Mouse (Mus musculus) forebrain, embryonic 12.5 days (tissue): ENCODE results near the gene Xrcc4. TPM values are rescaled to one million over a fixed set of nuclear protein-coding genes. Genes with fewer than 3 reads are reported as not detected.
A peak's percentile ranks its signal among the peaks of the same experiment; 100 is the strongest.
"Not testable (repeated sequence)": the region's sequence is repeated elsewhere in the genome, so short reads cannot be mapped to it uniquely, and the experiment has no call there.

Source experiments
- ATAC-seq: fragments of 200-750 bp; cut with Nextera tagmentation; 2 replicates; pipeline ENCODE4 v1.8.0; 2017; ENCODE audit warnings: moderate TSS enrichment; ENCODE audit not compliant: low FRiP score
- H3K27ac ChIP-seq: fragments of 300-500 bp; sonication (generic); 2 replicates; pipeline ENCODE4 v1.5.1; 2016; ENCODE audit warnings: mild to moderate bottlenecking
- H3K27me3 ChIP-seq: fragments of 300-500 bp; sonication (generic); 2 replicates; pipeline ENCODE4 v1.6.1; 2016; ENCODE audit warnings: mild to moderate bottlenecking
- H3K36me3 ChIP-seq: fragments of 300-500 bp; sonication (generic); replicated peaks from 2 replicates; pipeline ENCODE4 v1.6.1; 2016; ENCODE audit warnings: mild to moderate bottlenecking
- H3K4me1 ChIP-seq: fragments of 300-500 bp; sonication (generic); 2 replicates; pipeline ENCODE4 v1.6.1; 2016
- H3K4me2 ChIP-seq: fragments of 300-500 bp; sonication (generic); 2 replicates; pipeline ENCODE4 v1.6.1; 2016; ENCODE audit warnings: mild to moderate bottlenecking, moderate library complexity
- H3K4me3 ChIP-seq: fragments of 300-500 bp; sonication (generic); replicated peaks from 2 replicates; pipeline ENCODE4 v1.5.1; 2016; ENCODE audit warnings: mild to moderate bottlenecking
- H3K9ac ChIP-seq: fragments of 300-500 bp; sonication (generic); 2 replicates; pipeline ENCODE4 v1.6.1; 2016; ENCODE audit warnings: mild to moderate bottlenecking
- H3K9me3 ChIP-seq: fragments of 300-500 bp; sonication (generic); 2 replicates; pipeline ENCODE4 v1.6.1; 2016
- WGBS: fragments of 180-500 bp; shearing (Covaris S2); methylation state at CpG from one replicate; pipeline ENCODE4 v1.1.7; 2016; 5-methylcytosine and 5-hydroxymethylcytosine counted together
- polyA plus RNA-seq: library from polyadenylated mRNA; unstranded; fragments of >200 nt; fragmentation: Nextera tagmentation; extraction: Ambion mirVana; gene quantifications from 2 replicates; pipeline ENCODE4 v1.2.1, GENCODE M21; 2016

The Xrcc4 gene
- polyA plus RNA-seq, 1 experiment from 2014 or later, result 12.6 TPM

DNA sequence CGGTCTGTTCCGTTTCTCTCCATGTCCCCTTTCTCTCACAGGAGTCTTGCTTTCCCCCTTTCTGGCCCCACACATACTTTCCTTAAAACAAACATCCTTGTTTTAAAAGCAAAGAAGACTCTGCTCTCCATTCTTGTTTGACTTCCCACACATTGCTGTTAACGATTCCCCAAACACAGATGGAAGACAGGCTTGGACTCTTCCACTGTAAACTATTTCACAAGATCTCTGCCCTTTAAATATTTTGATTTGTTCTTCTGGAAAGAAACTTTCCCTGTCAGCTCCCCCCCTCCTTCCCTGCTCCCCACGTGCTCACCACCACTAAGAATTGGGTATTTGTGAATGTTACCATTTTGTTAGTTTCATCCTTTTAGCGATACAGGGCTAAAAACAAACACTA lies 297.9 kb downstream of the Xrcc4 start:
- Histone ChIP-seq H3K27me3 (no peaks in the 10 kb centered on the region), H3K36me3 (no peaks in the 10 kb centered on the region), H3K9me3 (no peaks in the 10 kb centered on the region), H3K4me1 (no peaks in the 10 kb centered on the region; the same call in none of the 2 replicates), H3K27ac (no peak overlapping the region), H3K4me2 (no peak overlapping the region), H3K9ac (no peak overlapping the region), H3K4me3 (no peak overlapping the region)
- WGBS, result 63% methylated on average over 5 of the region's 5 CpGs
- ATAC-seq, result no peak

- Histone ChIP-seq H3K4me2 (no peak overlapping the region), H3K9me3 (no peaks in the 10 kb centered on the region), H3K36me3 (no peaks in the 10 kb centered on the region), H3K27me3 (no peaks in the 10 kb centered on the region), H3K27ac (no peak overlapping the region), H3K4me3 (no peak overlapping the region), H3K4me1 (peaks cover 11% of the 10 kb centered on the region), H3K9ac (no peak overlapping the region)
- ATAC-seq, result no peak
- 71% methylated on average over 2 of the region's 2 CpGs for WGBS
Measured at GRCm38 (mm10) chr13:89782886-89783285, 306.5 kb downstream of the Xrcc4 start.

GRCm38 (mm10) chr13:89780276-89780675 lies 309.1 kb downstream of the Xrcc4 start:
- H3K9ac ChIP-seq, result no peak overlapping the region
- H3K36me3 ChIP-seq, result no peaks in the 10 kb centered on the region
- H3K9me3 ChIP-seq, result no peaks in the 10 kb centered on the region
- no peak overlapping the region for H3K4me3 ChIP-seq
- peaks cover 14% of the 10 kb centered on the region for H3K4me1 ChIP-seq
- H3K27me3 ChIP-seq, result no peaks in the 10 kb centered on the region
- no peak overlapping the region for H3K27ac ChIP-seq
- WGBS, result 51% methylated on average over 3 of the region's 3 CpGs
- no peak for ATAC-seq
- H3K4me2 ChIP-seq, result no peak overlapping the region

GRCm38 (mm10) chr13:89779208-89779911 lies 310.0 kb downstream of the Xrcc4 start:
- ATAC-seq, result peak; percentile 79
- Histone ChIP-seq H3K4me2 (no peak overlapping the region), H3K4me1 (peaks cover 14% of the 10 kb centered on the region), H3K27me3 (no peaks in the 10 kb centered on the region), H3K36me3 (no peaks in the 10 kb centered on the region), H3K9me3 (no peaks in the 10 kb centered on the region), H3K9ac (no peak overlapping the region), H3K27ac (no peak overlapping the region), H3K4me3 (no peak overlapping the region)
- WGBS, result 51% methylated on average over 7 of the region's 7 CpGs

- 11% methylated on average over 1 of the region's 1 CpGs for WGBS
- H3K36me3 ChIP-seq, result no peaks in the 10 kb centered on the region
- no peak for ATAC-seq
- H3K4me1 ChIP-seq, result peaks cover 14% of the 10 kb centered on the region
- H3K9me3 ChIP-seq, result no peaks in the 10 kb centered on the region
- no peak overlapping the region for H3K9ac ChIP-seq
- H3K4me3 ChIP-seq, result no peak overlapping the region
- no peak overlapping the region for H3K4me2 ChIP-seq
- no peaks in the 10 kb centered on the region for H3K27me3 ChIP-seq
- H3K27ac ChIP-seq, result no peak overlapping the region
Measured at GRCm38 (mm10) chr13:89777764-89778163, 311.6 kb downstream of the Xrcc4 start.

GRCm38 (mm10) chr13:89777146-89777545 lies 312.3 kb downstream of the Xrcc4 start:
- Histone ChIP-seq H3K27ac (no peak overlapping the region), H3K4me1 (peaks cover 14% of the 10 kb centered on the region), H3K36me3 (no peaks in the 10 kb centered on the region), H3K4me2 (no peak overlapping the region), H3K4me3 (no peak overlapping the region), H3K9ac (no peak overlapping the region), H3K27me3 (no peaks in the 10 kb centered on the region), H3K9me3 (no peaks in the 10 kb centered on the region)
- no peak for ATAC-seq
- 76% methylated on average over 1 of the region's 1 CpGs for WGBS

DNA sequence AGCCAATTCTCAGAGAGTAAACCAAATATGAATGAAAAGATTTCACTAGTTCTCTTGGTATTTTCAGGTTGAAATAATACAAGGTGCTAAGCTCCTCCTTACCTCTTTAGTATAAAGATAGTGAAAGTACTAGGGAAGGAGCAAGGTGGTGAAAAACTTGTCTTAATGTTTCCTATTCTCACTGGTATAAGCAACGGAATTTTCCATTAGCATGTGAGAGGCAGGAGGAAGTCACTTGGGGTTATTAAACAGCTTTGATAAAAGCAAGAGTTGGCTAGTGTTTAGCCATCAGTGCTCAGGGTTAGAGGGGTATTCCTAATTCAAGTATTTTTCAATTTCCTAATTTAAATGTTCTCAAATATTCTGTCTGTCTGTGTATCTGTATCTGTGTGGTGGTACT lies 322.9 kb downstream of the Xrcc4 start:
- ATAC-seq, result no peak
- WGBS, result 81% methylated on average over 1 of the region's 1 CpGs
- Histone ChIP-seq H3K4me3 (no peak overlapping the region), H3K36me3 (no peaks in the 10 kb centered on the region), H3K4me1 (no peaks in the 10 kb centered on the region), H3K9ac (no peak overlapping the region), H3K4me2 (no peak overlapping the region), H3K9me3 (no peaks in the 10 kb centered on the region), H3K27ac (no peak overlapping the region), H3K27me3 (no peaks in the 10 kb centered on the region)

DNA sequence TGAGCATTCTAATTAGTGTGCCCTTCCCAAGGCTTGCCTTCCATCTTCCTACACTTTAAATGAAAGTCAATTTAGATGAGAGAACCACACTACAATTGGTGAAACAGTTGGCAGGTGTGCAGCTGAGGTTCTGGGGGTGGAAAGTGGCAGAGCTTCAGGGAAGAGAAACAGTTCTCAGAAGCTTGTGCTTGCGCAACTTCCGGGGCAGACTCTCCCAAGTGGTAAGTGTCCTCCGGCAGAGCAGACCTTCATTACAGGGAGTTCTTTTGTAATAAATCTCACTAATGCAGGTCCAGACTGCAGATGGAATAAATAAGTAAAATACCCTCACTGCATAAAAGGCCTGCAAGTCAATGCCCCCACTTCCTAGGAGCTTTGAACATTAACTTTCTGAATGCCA lies 323.4 kb downstream of the Xrcc4 start:
- Histone ChIP-seq H3K4me3 (no peak overlapping the region), H3K4me1 (no peaks in the 10 kb centered on the region), H3K36me3 (no peaks in the 10 kb centered on the region), H3K27ac (no peak overlapping the region), H3K4me2 (no peak overlapping the region), H3K9ac (no peak overlapping the region), H3K27me3 (no peaks in the 10 kb centered on the region), H3K9me3 (no peaks in the 10 kb centered on the region)
- ATAC-seq, result no peak
- WGBS, result 89% methylated on average over 3 of the region's 3 CpGs

DNA sequence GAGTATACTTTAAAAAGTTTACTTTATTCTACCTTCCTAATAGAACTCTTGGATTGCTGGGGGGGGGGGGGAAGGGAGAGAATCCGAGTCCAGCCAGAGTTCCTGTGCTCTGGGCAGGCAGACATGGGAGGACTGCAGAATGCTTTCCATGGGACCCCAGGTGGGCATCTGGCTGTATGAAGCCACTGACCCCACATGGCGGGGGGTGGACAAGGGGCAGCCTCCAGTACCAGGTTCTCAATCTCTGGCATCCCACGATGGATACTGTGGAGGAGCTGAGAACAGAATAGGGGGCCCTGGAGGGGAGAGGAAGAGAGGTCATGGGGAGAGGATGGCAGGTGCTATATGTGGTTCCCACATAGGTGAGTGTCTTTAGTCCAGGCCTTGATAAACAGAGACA lies 327.1 kb downstream of the Xrcc4 start:
- Histone ChIP-seq H3K27me3 (no peaks in the 10 kb centered on the region), H3K9me3 (no peaks in the 10 kb centered on the region), H3K27ac (no peak overlapping the region), H3K9ac (no peak overlapping the region), H3K36me3 (no peaks in the 10 kb centered on the region), H3K4me1 (no peaks in the 10 kb centered on the region), H3K4me2 (no peak overlapping the region), H3K4me3 (no peak overlapping the region)
- 71% methylated on average over 3 of the region's 3 CpGs for WGBS
- ATAC-seq, result no peak

- Histone ChIP-seq H3K4me1 (no peaks in the 10 kb centered on the region), H3K27me3 (no peaks in the 10 kb centered on the region), H3K4me2 (no peak overlapping the region), H3K4me3 (no peak overlapping the region), H3K9ac (no peak overlapping the region), H3K9me3 (no peaks in the 10 kb centered on the region), H3K36me3 (no peaks in the 10 kb centered on the region), H3K27ac (no peak overlapping the region)
- ATAC-seq, result no peak
Measured at GRCm38 (mm10) chr13:89756347-89756746, 333.1 kb downstream of the Xrcc4 start.

- not testable (repeated sequence) for ATAC-seq, H3K4me3 ChIP-seq
- WGBS, result 16% methylated on average over 3 of the region's 3 CpGs
Measured at GRCm38 (mm10) chr13:89750562-89750961, 338.8 kb downstream of the Xrcc4 start.

GRCm38 (mm10) chr13:89743201-89743600 lies 346.2 kb downstream of the Xrcc4 start:
- H3K4me3 ChIP-seq, result peak overlapping the region; percentile 68
- no peaks in the 10 kb centered on the region for H3K9me3 ChIP-seq
- H3K4me1 ChIP-seq, result peaks cover 21% of the 10 kb centered on the region
- H3K9ac ChIP-seq, result peak overlapping the region; percentile 82
- 0 out of 2 replicates have a peak overlapping the region, but pooled peaks have one; percentile 88 for H3K27ac ChIP-seq
- H3K4me2 ChIP-seq, result peak overlapping the region; percentile 88
- 5% methylated on average over 8 of the region's 8 CpGs for WGBS
- ATAC-seq, result no peak
- no peaks in the 10 kb centered on the region for H3K27me3 ChIP-seq
- H3K36me3 ChIP-seq, result no peaks in the 10 kb centered on the region

More at GRCm38 (mm10) chr13:89750562-89750961, 338.8 kb downstream of the Xrcc4 start:
- not testable (repeated sequence) for H3K27ac ChIP-seq, H3K36me3 ChIP-seq, H3K9ac ChIP-seq, H3K4me1 ChIP-seq, H3K9me3 ChIP-seq, H3K4me2 ChIP-seq, H3K27me3 ChIP-seq

DNA sequence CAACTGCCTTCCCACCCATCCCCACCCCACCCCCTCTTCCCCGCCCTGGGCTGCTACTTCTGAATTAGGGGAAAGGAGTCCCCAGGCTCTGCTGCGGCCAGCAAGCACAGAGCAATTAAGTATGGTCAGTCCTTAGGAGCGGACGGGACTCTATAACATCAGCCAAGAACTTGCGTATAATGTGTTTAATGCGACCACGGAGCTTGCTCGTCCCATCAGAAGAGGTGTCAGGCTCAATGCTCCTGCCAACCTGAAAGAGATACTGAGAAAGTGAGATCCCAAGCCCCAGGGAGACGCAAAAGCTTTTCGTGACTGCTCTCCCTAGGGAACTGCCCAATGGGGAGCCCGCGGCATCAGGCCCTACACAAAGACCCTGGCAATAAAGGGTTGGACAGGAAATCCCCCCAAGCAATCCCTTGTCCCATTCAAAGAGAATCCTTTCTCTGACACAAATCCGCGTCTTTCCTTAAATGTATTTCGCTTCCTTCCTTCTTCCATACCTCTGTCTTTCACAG lies 346.7 kb downstream of the Xrcc4 start:
- Histone ChIP-seq H3K9ac (peak overlapping the region; percentile 82), H3K9me3 (no peaks in the 10 kb centered on the region), H3K4me1 (peaks cover 24% of the 10 kb centered on the region), H3K27me3 (no peaks in the 10 kb centered on the region), H3K27ac (peak overlapping the region; percentile 88), H3K4me2 (peak overlapping the region; percentile 88), H3K36me3 (no peaks in the 10 kb centered on the region), H3K4me3 (peak overlapping the region; percentile 68)
- WGBS, result under 1% methylated on average over 15 of the region's 15 CpGs
- peak; percentile 2; the same call in 1 of the 2 replicates for ATAC-seq
